Mouse (Mus musculus) erythroblast, embryonic 14.5 days (primary cell): Measurements from ENCODE around the gene Rwdd3.

ENCODE experiments used
- GATA1 ChIP-seq: IDR thresholded peaks from 2 replicates; pipeline ENCODE4 v1.6.1; 2012; ENCODE audit warnings: low read length, inconsistent platforms, mixed read lengths
- TAL1 ChIP-seq: IDR thresholded peaks from 3 replicates; pipeline ENCODE4 v1.6.1; 2012; ENCODE audit warnings: low read length, inconsistent platforms, mixed read lengths

GRCm38 (mm10) chr3:121213501-121213900 is 42.0 kb upstream of the Rwdd3 start:
- TF ChIP-seq TAL1 = no peak
- TF ChIP-seq GATA1 = no peak
